Mouse (Mus musculus) C2C12 (cell line): ENCODE measurements around the gene Arid3a.

Source experiments
- CTCF ChIP-seq: IDR thresholded peaks from one replicate; pipeline ENCODE4 v1.5.1; 2011; ENCODE audit not compliant: control insufficient read depth, insufficient read depth, insufficient read length
- FOSL1 ChIP-seq: IDR thresholded peaks from one replicate; pipeline ENCODE4 v1.8.0; 2011; ENCODE audit warnings: mild to moderate bottlenecking, low read length; ENCODE audit not compliant: poor library complexity, insufficient read depth, severe bottlenecking
- USF1 ChIP-seq: IDR thresholded peaks from one replicate; pipeline ENCODE4 v1.6.1; 2011; ENCODE audit warnings: low read depth, mild to moderate bottlenecking, control low read depth, moderate library complexity

DNA sequence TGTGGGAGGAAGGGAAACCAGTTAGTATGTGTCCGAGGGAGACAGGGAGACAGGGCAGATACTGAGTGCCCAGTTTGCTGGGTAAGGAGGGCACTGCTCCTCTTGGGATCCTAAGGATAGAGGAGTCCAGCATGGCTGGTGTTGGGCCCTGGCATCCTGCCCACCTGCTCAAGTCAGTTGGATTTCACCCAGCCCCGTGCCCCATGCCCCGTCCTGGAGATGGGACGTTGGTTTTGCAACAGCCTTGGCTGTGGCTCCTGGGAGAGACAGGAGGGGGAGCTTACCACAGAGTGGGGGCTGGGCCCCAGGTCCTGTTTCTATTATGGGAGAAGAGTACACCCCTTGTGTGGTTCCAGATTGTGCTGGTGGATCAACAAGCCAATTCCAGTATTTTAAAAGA is 42.4 kb upstream of the Arid3a start:
- TF ChIP-seq FOSL1, result no peak
- TF ChIP-seq CTCF, result no peak
- TF ChIP-seq USF1, result no peak
